Mouse (Mus musculus) ES-CJ7 (cell line): Measurements from ENCODE around the gene Slc19a1.

Experiments used
- DNase-seq: peaks from one replicate; pipeline ENCODE4 v3.0.0; 2011; ENCODE audit warnings: low read depth, low spot score

Slc19a1 gene

DNA sequence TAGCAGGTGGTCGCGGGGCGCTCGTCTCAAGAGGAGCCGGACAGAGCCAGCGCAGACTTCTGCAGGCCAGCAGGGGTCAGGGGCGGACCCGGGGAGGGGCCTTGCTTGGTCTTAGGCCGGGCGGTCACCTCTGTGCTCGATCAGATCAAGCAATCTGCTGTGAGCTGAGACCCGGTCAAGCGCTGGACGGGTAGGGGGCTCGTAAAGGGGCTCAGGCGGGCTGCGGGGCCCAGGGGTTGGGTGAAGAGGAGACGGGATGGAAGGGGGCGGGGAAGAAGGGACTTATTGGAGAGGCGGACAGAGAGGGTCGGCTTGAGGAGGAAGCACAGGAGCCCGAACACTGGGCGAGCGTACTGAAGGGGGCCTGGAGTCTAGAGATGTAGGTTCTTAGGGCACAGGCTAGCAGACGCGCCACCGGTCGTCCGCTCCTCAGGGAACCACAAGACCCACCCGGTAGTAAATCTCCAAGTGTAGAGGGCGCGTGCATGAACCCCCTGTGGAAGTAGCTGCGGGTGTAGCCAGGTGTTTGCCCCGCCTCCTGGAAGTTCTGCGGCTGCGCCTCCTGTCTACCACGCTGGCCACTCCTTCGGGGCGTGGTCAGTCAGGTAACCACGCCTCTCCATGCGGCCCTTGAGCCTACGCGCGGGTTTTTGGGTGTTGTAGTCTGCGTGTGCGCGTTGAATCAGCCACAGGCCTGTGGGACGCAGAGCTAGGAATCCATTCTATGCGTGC, 716 bp downstream of the Slc19a1 start:
- DNase-seq: peak; percentile 96

GRCm38 (mm10) chr10:77033323-77034025, 1.4 kb downstream of the Slc19a1 start:
- peak; percentile 20 for DNase-seq

DNA sequence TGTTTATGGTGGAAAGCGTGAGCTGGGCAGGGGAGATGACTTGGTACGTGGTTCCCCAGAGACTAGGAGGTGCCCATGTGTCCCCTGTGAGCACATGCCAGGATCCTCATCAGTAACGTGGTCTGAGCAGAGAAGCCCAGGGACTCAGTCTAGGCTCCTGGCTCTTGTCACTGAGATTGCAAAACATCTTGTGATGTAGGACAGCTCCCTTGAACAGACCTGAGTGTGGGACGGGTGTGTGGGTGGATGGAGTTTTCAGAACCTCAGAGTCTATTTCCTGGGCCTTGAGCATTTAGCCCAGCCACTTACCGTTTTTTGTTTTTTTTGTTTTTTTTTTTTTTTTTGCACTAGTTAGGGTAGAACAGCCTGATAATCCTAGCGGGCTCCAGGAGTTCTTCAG, 3.4 kb downstream of the Slc19a1 start:
- DNase-seq: no peak

- DNase-seq: no peak
Measured at GRCm38 (mm10) chr10:77038579-77039174, 6.6 kb downstream of the Slc19a1 start.

DNA sequence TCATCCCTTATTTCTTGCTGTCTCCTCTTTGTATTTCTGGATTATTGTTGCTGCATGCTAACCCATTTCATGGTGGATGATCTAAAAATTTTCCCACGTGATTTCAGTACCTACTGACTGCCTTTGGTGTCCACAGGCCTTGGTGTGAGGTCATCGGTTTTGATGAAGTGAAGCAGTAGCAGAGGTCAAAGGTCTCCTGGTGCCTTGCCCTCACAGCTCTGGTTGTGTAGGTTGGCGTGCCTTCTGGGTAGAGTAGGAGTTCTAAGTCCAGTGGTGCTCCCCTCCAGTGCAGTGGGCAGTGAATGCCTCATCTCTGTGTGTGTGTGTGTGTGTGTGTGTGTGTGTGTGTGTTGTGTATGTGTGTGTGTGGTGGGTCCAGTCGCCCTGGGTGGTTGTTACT, 16.2 kb downstream of the Slc19a1 start:
- no peak for DNase-seq

- peak; percentile 30 for DNase-seq
Measured at GRCm38 (mm10) chr10:77048606-77049005, 16.6 kb downstream of the Slc19a1 start.

DNA sequence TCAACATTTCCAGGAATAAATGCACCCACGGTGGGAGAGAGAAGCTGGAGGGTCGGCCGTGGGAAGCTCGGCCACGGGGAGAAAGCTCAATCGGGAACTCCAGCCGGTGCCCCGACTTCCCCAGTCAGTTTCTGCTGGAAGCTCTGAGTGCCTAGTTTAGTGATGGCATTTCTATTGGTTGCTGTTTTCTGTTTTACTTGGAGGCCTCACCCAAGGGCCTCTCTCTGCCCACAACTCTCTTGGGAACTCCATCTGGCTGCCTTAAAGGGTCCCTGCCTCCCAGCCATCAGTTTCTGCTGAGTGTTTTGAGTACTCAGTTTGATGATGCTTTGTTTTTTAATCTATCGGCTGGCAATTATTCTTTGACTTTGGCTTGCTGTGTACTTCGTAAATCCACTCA, 24.7 kb downstream of the Slc19a1 start:
- no peak for DNase-seq

DNA sequence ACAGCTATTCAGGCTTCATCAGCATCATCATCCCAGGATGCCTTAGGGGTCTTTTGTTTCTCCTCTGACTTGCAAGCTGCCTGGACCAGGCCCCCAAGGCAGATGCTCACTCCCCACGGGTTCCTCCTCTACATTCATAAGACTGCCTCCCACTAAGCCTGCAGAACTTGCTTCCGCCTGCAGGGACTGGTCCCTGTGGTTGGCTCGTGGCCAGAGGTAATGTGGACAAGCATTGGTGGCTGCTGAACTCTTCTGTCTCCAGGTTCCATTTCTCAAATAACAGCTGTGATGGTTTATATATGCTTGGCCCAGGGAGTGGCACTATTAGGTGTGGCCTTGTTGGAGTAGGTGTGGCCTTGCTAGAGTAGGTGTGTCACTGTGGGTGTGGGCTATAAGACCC, 29.4 kb downstream of the Slc19a1 start:
- DNase-seq: no peak

- no peak for DNase-seq
Measured at GRCm38 (mm10) chr10:77062393-77063010, 30.5 kb downstream of the Slc19a1 start.

DNA sequence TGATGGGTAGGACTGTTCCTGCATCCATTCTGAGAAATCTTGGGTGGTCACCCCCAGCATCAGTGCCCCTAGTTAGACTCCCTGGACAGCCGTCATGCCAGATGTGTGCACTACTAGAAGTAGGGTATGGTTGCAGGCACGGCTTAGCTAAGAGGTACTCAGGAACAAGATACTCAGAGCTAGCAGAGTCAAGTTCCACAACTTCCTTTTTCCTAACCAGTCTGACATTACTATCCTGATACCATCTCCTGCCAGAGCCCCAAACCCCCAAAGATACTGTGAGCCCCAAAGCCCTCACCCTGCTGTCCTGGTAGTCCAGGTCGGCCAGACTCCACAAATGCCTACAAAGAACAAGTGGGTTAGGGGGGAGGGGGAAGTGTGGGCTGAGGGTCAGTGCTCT, 32.2 kb downstream of the Slc19a1 start:
- DNase-seq: no peak

GRCm38 (mm10) chr10:77064659-77065058, 32.6 kb downstream of the Slc19a1 start:
- DNase-seq: peak; percentile 53

DNA sequence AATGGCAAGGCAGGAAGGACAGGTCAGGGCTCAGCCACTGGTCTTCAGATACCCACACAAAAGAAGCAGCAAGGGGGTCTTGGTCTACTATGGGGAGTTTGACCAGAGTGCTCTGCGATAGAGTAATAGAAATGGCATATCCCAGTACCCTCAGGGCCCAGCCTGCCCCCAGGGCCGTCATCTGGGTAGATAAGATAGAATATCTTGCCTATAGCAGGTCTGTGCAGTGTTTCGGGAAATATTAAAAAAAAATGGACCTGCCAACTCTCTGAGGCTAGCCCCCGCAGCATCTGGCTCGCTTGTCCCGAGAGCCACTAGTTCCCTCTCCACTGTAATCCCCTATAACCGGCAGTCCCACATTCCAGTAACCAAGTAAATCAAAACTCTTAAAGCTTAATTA, 36.4 kb downstream of the Slc19a1 start:
- DNase-seq: no peak

DNA sequence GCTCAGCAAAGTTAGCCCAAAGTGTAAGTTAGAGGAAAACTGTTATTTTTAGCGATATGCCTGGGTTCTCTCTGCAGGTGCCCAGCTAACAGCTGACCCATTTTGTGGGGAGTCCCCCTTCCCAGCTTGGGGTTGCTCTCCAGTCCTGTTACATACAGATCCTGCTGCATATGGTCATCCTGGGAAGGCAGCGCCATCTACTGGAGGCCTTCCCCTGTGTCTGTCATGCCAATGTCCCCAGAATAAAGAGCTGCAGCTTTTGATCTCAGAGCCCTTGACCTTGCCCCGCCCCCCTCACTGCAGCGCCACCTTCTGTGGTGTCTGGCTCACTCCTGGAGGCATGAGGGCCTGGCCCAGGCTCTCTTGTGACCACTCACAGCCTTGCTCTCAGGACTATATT, 38.0 kb downstream of the Slc19a1 start:
- peak; percentile 83 for DNase-seq

GRCm38 (mm10) chr10:77074276-77074974, 42.4 kb downstream of the Slc19a1 start:
- no peak for DNase-seq

DNA sequence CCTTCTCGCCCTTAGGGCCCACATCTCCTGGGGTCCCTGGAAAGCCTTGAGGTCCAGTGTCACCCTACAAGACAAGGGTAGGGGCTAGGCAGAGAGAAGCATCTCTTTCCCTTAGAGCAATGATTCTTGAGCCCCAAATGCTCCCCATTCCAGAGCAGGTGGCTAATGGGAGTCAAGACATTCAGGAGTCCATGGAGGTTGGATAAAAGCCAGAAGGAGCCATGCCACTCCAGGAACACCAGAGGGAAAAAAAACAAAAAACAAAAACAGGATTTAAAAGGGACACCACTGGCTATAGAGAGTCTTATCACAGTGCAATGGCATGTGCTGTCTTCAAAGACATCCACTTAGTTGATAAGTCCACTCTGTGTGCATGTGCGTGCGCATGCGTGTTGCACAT, 46.4 kb downstream of the Slc19a1 start:
- DNase-seq: no peak

DNA sequence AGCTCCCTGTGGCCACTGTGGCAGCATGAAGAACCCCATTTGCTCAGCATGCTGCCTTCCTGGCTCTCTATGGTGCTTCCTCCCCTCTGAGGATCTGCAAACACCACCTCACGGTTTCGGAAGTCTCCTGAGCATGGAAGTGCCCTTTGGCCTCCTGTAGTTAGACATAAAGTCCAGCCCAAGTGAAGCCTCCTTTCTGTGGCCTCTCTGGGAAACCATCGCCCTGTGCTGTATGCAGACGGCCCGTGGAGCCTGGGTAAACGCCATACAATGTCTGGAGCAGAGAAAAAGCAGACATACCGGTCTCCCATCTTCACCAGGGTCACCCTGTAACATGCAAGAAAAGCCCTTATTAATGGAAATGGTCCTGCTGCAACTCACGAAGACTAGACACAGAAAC, 46.9 kb downstream of the Slc19a1 start:
- DNase-seq: no peak

DNA sequence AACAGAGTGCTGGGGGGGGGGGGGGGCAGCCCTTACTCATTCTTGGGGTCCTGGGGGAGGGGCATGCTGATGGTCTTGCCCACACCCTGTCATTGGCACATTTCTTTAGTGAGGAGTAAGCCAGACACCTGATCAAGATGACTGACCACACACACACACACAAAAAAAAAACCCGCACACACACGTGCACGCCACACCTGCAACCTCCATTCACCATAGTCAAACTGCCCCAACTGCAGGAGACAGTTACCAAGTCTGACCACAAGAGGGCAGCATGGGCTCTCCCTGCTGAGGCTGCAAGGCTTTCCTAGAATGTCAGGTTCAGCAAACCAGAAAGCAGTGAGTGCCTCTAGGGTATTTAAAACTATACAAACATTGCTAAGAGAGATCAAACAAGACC, 50.4 kb downstream of the Slc19a1 start:
- DNase-seq: peak; percentile 84

- DNase-seq: no peak
Measured at GRCm38 (mm10) chr10:77082921-77083320, 50.9 kb downstream of the Slc19a1 start.

GRCm38 (mm10) chr10:77084568-77084967, 52.5 kb downstream of the Slc19a1 start:
- DNase-seq: no peak

- no peak for DNase-seq
Measured at GRCm38 (mm10) chr10:77089336-77089735, 57.3 kb downstream of the Slc19a1 start.

GRCm38 (mm10) chr10:77090063-77090462, 58.0 kb downstream of the Slc19a1 start:
- DNase-seq: no peak
